Mouse (Mus musculus) stomach, postnatal 0 days (tissue): ENCODE data around the gene Slc6a19.

Experiments
- CTCF ChIP-seq: IDR thresholded peaks from 2 replicates; pipeline ENCODE4 v1.5.1; 2016; ENCODE audit warnings: antibody characterized with exemption, low read depth, mild to moderate bottlenecking, moderate library complexity
- EP300 ChIP-seq: optimal IDR thresholded peaks from 2 replicates; pipeline ENCODE3; 2016; ENCODE audit warnings: antibody characterized with exemption

- TF ChIP-seq EP300, result no peak
- no peak for TF ChIP-seq CTCF
Observed at GRCm38 (mm10) chr13:73725315-73725714, 20.6 kb upstream of the Slc6a19 start.
